Mouse (Mus musculus) right cerebral cortex, adult 2 months (tissue): ENCODE measurements around the gene Fchsd2.
"Not testable (repeated sequence)": the region's sequence is repeated elsewhere in the genome, so short reads cannot be mapped to it uniquely, and the experiment has no call there.

Experiments used
- DNase-seq, 2 experiments: peaks; one replicate each; pipeline ENCODE4 v3.0.0; 2021 to 2022; ENCODE audit warnings: low spot score in 2 of 2

The Fchsd2 gene

DNA sequence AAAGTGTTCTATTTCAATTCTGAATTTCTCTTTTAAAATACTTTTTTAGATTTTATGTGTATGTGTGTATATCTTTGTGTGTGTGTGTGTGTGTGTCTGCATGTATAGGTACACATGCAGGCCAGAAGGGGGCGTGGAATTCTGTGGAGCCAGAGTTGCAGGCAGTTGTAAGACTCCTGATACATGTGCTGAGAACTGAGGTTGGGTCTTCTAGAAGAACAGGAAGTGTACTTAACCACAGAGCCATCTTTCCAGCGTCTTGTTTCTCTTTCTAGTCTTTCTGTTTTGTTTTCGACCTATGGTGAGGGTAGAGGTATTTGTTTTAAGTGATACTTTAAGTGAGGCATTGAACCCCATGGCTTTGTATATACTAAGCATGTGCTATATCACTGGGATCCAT lies 20.7 kb downstream of the Fchsd2 start:
- DNase-seq, result no peak

GRCm38 (mm10) chr7:101114328-101114727 lies 21.7 kb downstream of the Fchsd2 start:
- DNase-seq, result no peak

- DNase-seq, result no peak
These were observed 26.7 kb downstream of the Fchsd2 start for GRCm38 (mm10) chr7:101119391-101119790.

GRCm38 (mm10) chr7:101123579-101124347 lies 31.1 kb downstream of the Fchsd2 start:
- no peak for DNase-seq

- no peak for DNase-seq
These were observed 35.1 kb downstream of the Fchsd2 start for GRCm38 (mm10) chr7:101127737-101128136.

- DNase-seq, result no peak
These were observed 35.9 kb downstream of the Fchsd2 start for GRCm38 (mm10) chr7:101128536-101128935.

DNA sequence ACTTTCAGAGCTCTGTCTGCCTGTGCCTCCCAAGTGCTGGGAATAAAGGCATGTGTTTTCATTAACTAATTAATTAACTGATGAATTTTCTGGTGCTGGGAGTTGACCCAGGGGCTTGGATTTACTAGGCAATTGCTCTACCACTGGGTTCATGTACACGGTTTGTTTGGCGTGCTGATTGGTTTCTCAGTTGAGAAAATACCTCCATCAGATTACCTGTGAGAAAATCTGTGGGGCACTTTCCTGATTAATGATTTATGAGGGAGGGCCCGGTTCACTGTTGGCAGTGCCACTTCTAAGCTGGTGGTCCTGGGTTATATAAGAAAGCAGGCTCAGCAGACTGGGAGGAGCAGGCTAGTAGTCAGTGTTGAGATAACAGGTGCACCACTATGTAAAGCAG lies 38.0 kb downstream of the Fchsd2 start:
- DNase-seq, result no peak

- DNase-seq, result no peak
These were observed 38.6 kb downstream of the Fchsd2 start for GRCm38 (mm10) chr7:101131281-101131680.

DNA sequence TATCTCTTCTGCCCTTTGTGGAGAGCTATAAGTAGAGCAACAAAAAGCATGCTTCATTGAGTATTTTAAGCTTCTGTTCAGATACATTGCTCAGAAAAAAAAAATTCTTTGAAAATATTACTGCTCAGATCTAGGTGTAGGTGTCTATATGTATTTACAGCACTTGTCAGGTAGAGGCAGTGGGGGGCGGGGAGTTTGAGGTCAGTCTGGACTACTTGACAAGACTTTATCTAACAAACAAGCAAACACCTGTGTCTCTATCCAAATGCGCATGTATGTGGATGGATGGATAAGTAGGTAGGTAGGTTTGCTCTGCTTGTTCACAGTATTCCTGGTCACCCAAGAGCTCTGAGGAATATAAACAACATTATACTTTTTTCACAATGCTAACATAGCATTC lies 40.9 kb downstream of the Fchsd2 start:
- no peak for DNase-seq

DNA sequence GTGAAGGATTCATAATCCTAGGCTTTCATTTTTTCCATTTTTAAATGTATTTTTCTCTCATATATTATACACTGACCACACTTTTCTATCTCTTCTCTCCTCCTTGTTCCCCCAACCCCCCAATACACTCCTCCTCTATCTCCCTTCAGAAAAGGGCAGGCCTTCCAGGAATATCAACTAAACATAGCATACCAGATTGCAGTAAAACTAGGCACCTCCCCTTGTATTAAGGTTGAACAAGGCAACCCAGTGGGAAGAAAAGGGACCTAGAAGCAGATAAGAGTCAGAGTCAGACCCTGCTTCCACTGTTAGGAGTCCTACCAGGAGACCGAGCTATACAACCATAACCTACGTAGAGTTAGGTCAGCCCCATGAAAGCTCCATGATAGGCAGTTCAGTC lies 41.5 kb downstream of the Fchsd2 start:
- DNase-seq, result no peak

DNA sequence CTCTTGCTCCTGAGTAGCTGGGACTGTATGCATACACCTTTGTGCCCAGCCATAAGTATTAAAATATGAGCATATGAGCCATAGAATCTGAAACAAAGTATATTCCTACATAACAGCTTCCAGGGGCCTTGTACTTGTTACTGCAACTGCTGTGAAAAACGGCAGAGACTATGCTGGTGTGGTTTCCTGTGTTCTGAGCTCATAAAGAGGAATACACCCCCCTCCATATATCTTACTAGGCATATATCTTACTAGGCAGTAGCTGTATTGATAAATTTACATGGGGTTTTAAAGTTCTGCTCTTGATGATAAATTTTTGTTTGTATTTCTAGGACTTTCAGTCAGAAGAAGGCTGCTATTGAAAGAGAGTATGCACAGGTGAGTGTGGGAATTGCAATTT lies 46.2 kb downstream of the Fchsd2 start:
- DNase-seq, result no peak

GRCm38 (mm10) chr7:101142907-101143306 lies 50.2 kb downstream of the Fchsd2 start:
- no peak for DNase-seq

DNA sequence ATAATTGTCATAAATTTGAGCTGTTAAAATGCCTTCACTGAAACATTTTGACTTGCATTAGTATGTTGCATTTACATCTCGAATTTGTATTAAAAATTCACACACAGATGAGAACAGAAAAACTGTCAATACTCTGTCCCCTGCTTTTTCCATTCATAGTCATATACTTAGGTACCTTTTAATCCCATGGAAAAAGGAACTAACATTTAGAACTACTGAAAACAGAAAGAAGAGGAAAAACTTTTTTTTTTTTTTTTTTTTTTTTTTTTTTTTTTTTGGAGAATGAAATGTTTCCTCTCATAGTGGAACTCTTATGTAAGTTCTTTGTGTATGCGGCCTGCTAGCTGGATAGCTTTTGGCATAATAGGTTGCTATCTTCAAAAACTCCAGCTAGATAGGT lies 51.6 kb downstream of the Fchsd2 start:
- no peak for DNase-seq

GRCm38 (mm10) chr7:101149039-101149438 lies 56.4 kb downstream of the Fchsd2 start:
- DNase-seq, result no peak

- not testable (repeated sequence) for DNase-seq
These were observed 62.2 kb downstream of the Fchsd2 start for GRCm38 (mm10) chr7:101154883-101155282.

DNA sequence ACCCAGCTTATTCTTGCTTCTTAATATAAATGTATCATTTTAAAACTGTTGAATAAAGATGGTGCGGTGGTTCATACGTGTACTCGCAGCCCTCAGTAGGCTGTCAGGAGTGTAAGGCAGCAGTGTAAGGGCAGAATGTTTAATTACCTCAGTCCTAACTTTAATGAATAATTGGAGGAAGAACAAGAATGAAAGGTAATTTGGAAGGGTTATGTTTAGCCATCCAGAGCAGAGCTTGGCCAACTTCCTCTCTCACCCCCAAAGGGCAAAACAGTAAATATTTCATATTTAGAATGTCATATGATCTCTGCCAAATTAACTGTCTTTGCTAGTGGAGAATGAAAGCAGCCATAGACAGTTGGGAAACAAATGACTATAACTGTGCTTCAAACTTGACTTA lies 62.6 kb downstream of the Fchsd2 start:
- no peak for DNase-seq

DNA sequence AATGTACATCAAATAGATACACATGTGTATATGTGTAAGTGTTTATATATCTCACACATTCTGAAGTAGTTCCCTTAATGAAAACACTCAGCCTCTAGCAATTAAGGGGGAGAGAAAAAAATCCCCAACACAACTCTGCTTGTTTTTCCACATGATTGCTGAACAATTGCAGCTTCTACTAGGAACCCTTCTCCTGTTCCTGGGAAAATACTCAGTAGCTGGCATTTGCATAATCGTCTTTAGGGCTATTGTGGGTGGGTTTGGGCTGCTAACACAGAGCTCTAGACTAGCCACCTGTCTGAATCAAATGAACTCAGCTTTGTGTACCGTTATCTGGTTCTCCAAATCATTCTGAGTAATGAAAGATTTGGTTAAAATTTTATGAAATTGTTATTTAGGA lies 67.6 kb downstream of the Fchsd2 start:
- no peak for DNase-seq

DNA sequence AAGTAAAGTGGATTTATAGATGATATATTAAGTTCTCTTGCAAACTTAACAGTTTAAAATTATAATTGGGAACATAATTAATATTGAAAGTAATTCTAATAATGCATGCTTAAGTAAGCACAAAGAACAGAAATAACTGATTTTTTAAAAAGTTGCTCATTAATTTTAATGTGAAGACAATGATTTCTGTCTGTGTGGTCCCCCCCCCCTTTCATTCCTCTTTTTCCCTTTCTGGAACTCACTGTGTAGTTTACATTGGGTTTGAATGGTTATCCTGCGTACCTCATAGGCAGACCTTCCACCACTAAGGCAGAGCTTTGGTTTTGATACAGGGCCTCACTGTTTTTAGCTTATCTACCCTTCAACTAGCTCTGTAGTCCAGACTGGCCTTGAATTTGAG lies 70.1 kb downstream of the Fchsd2 start:
- no peak for DNase-seq

DNA sequence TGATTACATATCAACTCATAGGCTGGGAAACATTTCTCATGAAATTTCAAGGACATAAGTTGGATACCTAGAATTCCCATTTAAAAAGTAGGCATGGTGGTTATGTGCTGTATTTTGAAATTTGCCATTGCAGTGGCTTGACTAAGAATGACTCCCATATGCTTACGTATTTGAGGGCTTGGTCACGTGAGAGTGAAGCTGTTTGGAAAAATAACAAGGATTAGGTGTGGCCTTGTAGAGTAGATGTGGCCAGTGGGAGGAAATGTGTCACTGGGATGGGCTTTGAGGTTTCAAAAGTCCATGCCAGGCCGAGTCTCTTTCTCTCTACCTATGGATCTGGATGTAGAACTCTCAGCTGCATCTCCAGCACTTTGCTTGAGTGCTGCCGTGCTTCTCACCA lies 71.2 kb downstream of the Fchsd2 start:
- DNase-seq, result no peak

GRCm38 (mm10) chr7:101166568-101166967 lies 73.9 kb downstream of the Fchsd2 start:
- DNase-seq, result no peak

GRCm38 (mm10) chr7:101170482-101170881 lies 77.8 kb downstream of the Fchsd2 start:
- peak in 1 of 2 experiments; percentile 18 for DNase-seq

DNA sequence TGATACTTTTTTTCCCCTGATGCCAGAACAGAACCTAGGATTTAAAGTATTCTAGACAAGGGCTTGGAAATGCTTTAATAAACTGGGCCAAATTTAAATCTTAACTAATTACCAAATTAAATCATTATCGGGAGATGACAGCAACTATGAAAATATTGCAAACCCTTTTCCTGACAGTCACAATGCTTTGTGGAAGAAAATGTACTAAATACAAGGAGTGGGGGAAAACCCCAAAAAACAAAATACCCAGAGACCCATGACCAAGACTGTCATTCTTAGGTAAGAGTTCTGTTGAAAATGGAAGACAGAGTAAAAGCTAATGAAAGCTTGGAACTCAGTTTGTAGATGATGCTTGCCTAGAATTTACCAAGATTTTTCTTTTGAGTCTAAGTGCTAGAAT lies 78.3 kb downstream of the Fchsd2 start:
- DNase-seq, result no peak

GRCm38 (mm10) chr7:101173331-101173730 lies 80.7 kb downstream of the Fchsd2 start:
- no peak for DNase-seq

DNA sequence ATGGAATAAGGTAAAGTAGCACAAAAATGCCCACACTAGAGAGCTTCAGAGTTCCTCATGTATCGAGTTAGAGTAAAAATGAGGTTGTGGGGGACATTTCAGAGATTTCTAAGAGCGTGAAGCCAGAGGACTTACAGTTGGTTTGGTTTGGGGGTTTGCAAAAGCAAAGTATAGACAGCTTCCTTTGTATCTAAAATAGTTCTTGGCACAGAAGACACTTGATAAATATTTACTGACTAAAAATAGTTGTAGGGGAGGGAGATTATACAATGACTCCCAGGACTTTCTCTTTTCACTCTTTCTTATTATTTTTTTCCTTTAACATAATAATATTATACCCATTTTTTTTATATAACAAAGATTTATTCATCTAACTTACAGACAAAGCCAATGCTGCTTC lies 86.1 kb downstream of the Fchsd2 start:
- no peak for DNase-seq
